Mouse (Mus musculus) mature B cell (primary cell): Measurements from ENCODE around the gene Agtrap.

ENCODE experiments used
- in situ Hi-C: fragments of 300-500 bp; cut with MboI; formaldehyde crosslinking; loops from 2 replicates; pipeline ENCODE4 v1.14.3; 2019

The Agtrap gene

DNA sequence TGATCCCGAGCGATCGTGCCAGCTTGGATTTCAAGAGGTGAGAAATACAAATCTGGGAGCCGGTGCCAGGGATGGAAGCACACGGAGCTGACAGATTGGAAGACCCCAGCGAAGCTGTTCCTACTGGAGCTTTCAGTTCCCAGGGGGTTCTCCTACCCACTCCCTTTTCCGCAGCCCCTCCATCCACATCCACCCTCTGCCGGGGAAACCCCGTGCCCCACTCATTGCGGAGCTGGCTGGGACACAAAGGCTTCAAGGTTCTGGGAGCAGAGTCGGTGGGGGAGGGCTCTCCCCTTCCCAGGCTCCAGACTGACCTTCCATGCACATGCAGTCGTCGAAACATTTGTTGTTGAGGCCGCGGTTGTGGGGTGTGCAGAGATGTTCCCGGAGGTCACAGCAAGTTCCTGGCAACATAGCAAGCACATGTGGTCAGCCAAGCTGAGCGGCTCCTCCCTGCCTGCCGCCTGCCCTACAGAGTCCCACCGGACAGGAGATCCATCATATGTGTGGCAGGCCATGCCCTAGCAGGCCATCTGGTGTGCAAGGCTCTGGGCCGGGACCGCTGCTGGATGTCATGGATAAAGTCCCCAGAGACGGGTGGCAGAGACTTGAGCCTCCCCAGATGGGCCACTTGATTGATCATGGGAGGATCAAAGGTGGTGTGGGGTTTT is 19.9 kb upstream of the Agtrap start:
- in situ Hi-C loops: no loop called here

DNA sequence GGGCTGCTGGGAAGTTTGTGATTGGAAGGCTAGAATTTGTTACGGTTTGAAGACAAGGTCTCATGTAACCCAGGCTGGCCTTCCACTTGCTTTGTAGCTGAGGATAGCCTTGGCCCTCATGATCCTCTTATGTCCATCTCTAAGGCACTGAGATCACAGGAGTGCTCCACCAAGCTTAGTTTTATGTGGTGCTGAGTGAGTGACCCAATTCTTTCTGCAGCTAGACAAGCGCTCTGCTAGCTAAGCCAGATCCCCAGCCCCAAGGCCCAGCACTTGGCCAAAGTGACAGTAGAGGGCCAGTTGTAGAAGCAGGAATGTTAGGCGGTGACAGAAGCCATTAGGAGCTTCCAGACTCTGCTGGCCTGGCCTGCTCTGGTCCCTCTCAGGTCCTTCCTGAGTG is 16.3 kb upstream of the Agtrap start:
- in situ Hi-C loops: no loop called here

- in situ Hi-C loops: no loop called here
These were observed 14.1 kb upstream of the Agtrap start for GRCm38 (mm10) chr4:148101801-148102527.

DNA sequence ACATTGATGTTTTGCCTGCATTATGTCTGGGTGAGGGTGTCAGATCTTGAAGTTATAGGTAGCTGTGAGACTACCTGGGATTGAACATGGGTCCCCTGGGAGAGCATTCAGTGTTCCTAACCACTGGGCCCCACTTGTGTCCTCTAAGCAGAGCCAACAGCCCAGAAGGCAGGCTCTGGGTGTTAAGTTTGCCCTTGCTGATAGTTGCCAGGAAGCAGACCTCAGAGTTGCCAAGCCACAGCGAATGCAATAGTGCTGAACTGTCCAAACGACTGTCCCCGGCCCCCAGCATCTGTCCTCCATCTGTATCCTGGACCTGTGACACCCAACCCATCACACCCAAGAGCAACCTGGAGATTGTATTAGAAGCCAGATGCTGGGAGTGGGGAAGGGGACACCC is 10.8 kb upstream of the Agtrap start:
- in situ Hi-C loops: no loop called here

DNA sequence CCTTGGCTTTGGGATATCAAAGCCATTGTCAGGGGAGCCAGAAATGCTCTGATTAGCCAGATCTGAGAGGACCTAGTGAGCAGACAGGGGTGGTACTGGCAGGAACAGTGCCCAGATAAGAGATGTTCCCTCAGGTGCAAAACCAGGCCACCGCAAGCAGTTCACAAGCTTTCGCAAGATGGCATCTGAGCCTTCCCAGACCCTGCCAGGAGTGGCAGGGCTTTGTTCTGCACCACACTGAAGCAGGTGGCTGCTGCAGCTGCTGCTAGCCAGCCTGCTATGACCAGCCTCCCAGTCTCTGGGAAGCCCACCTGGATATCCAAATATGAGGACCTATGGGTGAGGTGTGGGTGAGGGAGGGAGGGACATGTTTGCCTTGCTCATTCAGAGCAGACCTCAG is 10.1 kb upstream of the Agtrap start:
- in situ Hi-C loops: no loop called here

GRCm38 (mm10) chr4:148095081-148095480 is 7.2 kb upstream of the Agtrap start:
- in situ Hi-C loops: no loop called here

GRCm38 (mm10) chr4:148094161-148094560 is 6.3 kb upstream of the Agtrap start:
- in situ Hi-C loops: no loop called here

DNA sequence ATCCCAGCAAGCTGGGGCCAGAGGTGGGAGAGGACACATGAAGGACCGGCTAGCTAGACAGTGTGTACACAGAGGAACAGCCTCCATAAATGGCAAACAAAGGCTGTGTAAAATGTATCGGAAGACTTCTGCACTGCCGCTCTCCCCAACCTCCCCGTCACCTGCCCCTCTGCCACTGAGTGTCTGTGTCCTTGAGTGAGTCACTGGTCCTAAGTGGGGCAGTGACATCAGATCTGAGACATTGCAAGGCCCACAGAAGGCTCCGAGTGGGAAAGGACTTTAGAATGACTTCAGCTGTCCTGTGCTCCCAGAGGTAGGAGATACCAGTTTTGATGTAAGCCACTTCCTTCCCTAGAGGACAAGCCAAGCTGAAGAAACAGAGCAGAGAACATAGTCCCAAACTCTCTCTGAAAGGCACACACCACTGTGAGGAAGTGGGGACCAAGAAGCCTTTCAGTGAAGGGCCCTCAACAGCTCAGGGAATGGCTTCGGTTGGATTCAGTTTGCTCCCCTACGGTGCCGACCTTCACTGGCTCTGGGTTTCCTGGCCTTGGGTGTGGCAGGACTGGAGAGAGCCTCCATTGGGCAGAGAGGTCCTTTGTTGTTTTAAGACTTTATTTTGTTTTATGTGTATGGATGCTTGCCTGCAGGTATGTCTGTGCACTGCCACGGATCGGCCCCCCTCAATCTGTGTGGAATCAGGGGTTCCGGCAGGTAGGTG is 4.9 kb upstream of the Agtrap start:
- in situ Hi-C loops: no loop called here

DNA sequence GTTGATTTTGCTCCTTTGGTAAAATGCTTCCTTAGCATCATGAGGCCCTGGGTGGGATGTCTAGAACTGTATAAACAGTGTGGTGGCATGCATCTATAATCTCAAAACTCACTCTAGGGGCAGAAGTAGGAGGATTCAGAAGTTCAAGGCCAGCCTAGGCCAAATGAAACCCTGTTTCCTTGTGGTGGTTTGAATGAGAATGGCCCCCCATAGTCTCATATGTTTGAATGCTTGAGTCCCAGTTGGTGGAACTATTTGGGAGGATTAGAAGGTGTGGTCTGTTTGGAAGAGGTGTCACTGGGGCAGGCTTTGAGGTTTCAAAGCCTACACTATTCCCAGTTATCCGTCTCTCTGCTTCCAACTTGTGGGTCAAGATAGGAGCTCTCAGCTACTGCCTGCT is 3.4 kb upstream of the Agtrap start:
- in situ Hi-C loops: no loop called here

GRCm38 (mm10) chr4:148089166-148089565 is 1.3 kb upstream of the Agtrap start:
- in situ Hi-C loops: no loop called here

- in situ Hi-C loops: no loop called here
These were observed 532 bp downstream of the Agtrap start for GRCm38 (mm10) chr4:148087091-148087906.

DNA sequence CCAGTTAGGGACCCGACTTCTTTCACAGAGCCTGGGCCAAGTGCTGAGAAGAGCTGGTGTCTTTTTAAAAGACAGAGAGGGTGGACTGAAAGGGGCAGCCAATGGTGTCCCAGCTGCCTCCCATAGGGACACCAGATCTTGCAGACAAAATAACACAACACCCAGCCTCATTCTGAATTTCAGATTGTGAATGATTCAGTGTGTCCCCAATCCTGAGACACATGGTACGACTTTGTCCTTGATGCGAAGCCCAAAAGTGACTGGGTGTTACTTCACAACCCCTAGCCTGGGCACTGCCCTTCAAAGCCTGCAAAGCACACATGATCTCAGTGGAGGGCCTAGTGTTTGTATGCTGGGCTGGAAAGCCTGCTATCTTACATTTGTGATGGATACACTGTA is 1.9 kb downstream of the Agtrap start:
- in situ Hi-C loops: no loop called here

DNA sequence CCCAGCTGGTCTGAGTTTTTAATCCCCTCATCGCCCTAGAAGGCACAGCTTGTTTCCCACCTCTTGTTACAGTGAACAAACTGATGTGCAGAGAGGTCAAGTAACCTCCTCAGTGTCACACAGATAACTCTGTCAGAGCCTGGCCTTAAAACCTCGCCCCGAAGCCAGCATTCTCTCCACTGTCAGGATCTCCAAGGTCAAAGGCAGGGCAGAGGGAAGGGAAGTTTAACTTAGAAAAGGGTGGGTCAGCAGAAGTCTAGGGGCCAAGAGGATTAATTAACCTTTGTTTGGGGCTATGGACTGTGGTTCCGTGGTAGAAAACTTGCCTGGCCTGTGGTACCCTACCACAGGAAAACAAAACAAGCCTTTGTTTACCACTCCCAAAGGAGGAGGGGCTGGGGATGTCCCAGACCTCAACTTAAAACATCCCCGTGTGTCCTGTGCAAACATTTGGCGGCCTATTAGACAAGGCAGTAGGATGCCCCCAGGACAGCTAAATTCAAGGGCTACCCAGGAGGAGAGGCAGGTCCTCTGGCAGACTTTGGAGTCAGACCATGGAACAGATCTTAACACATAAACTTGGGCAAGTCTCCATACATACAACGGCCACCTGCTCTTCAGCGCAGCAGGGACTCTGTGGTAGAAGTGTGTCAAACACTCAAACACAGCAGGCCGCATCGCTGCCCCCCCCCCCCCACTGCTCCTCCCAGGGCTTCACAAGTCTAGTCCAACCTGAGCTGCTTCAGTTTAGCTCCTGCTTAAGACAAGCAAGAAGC is 2.5 kb downstream of the Agtrap start:
- in situ Hi-C loops: no loop called here

- in situ Hi-C loops: no loop called here
These were observed 3.5 kb downstream of the Agtrap start for GRCm38 (mm10) chr4:148084261-148084714.

DNA sequence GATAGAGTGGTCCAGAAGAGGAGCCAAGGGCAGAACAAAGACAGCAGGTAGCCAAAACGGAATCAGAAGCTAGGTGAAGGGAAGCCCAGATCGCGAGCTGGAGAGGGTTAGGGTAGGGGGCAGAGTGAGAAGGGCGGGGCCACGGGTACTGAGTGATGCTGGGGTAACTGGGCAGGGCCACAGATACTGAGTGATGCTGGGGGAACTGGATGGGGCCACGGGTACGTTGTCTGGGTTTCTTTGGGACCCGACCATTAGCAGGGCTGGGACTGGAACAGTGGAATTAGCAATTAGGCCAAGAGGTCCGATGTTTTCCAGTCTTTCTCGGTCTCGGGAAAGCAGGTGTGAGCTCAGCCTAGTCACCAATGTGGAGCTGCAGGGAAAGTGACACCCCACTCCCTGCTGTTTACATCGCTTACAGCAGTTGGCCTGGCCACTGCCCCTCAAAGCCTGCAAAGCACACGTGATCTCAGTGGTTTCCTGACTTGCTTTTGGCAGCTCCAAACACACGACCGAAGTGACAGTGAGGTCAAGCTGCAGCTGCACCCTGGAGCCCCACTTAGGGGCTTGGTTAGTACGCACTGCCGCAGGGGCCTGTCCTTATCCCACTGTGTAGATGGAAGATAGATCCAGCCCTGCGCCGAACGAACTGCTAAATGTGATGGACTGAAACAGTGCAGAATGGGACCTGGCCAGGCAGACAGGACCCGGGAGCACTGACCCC is 4.5 kb downstream of the Agtrap start:
- in situ Hi-C loops: no loop called here

GRCm38 (mm10) chr4:148082257-148083044 is 5.4 kb downstream of the Agtrap start:
- in situ Hi-C loops: no loop called here

GRCm38 (mm10) chr4:148081201-148081600 is 6.6 kb downstream of the Agtrap start:
- in situ Hi-C loops: no loop called here

DNA sequence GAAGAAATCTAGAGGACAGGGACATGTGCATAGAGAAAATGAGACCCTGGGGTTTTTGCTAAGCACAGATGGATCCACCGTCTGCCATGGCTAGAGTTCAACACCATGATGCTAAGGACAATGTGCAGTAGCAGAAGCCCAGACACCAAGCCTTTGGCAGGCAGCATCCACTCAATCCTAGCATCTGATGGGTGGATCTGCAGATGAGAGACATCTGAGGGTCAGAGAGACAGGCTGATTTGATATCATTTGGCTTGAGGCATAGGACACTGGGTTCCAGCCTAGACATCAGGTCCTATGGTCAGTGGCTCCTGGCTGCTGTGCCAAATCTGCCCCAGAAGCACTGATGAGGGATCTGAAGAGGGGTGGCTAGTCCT is 7.2 kb downstream of the Agtrap start:
- in situ Hi-C loops: no loop called here

DNA sequence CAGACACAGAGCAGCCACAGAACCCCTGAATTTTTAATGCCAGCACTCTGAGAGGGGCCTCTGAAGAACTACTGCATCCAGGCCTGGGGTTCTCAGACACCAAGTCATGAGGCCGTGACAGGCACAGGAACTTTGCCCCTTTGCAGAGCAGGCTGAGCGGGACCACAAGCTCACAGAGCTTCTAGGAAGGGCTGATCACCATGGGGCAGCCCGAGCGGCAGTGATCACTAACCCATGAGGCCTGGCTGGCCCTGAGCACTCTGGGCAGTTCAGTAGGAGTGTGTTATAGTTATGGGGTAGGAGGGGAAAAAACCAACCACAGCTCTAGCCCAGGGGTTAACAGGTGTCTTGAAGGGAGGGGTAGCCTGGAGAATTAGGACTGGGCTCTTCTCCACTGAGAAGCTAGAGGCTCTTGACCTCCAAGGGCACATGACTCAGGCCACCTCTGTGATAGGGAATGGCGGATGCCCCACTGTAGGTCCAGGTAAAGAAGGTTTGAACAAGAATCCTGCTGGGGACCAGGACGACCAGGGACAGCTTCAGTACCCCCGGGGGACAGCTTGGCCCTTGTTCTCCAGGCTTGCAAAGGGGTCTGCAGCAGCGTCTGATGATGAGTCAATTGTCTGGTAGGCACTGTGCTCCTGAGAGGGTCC is 7.8 kb downstream of the Agtrap start:
- in situ Hi-C loops: no loop called here
